Mouse (Mus musculus) lung, postnatal 0 days (tissue): Measurements from ENCODE around the gene Tuba3a.

Experiments
- CTCF ChIP-seq: IDR thresholded peaks from 2 replicates; pipeline ENCODE4 v1.5.1; 2016; ENCODE audit warnings: antibody characterized with exemption, mild to moderate bottlenecking
- EP300 ChIP-seq: IDR thresholded peaks from 2 replicates; pipeline ENCODE4 v1.6.1; 2016; ENCODE audit warnings: antibody characterized with exemption, mild to moderate bottlenecking, control low read depth

DNA sequence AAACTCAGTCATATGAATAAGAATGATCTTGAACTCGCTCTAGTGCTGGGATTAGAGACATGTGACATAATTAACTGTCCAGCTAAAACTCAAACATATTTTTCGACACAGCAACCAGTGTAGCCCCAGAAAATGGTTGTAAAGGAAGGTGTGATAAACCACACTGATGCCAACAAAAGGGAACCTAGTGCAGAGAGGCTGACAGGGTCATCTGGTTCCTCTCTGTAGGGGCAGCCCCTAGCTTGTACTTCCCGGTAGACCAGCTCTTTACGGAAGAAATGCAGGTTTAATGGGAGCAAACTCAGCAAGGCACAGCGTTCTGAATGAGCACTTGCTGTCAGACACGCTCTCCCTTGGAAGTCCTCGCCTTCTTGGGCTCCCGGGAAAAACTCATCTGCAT is 6.1 kb downstream of the Tuba3a start:
- TF ChIP-seq EP300, result no peak
- TF ChIP-seq CTCF, result no peak
